Mouse (Mus musculus): ENCODE results near the gene Olfr781.

DNA sequence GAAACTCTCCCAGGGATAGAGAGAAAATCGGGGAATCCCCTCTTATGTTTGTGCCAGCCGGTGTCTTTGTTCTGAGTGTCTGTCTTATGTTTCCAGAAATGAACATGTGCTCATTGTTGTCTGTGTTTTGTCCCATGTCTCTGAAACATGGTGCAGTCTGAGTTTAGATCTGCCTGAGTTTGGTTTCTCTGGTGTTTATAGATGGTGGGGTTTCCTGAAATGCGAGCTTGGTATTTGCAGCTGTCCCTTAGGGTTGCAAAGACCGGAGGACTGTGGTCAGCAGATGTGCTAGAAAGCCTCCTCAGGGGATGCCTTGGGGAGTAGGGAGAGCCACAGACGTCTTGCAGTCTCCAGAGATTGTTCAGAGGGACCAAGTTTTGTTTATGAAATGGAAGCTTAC lies 28.7 kb downstream of the Olfr781 start:
- TF ChIP-seq POLR2A (IDR thresholded peaks at IDR 0.05; ENCODE audit: insufficient read depth, low read depth, low read length) = no peak
- no peak for TF ChIP-seq CTCF (IDR thresholded peaks at IDR 0.05; ENCODE audit: insufficient read depth, low read depth, low read length)

All from olfactory bulb, adult 2 months (tissue).